Comparison of ENCODE assay signal across 36 mouse cellular contexts in genomic region chr2:90928566-90928965, GRCm38 (mm10). TPM values are rescaled to one million over a fixed set of nuclear protein-coding genes. Genes with fewer than 3 reads are reported as not detected.
"Had no signal": no experiment of that assay in that cellular context is flagged by ENCODE, and none has a peak within 500 bp of the region (broad histone marks: within the 10 kb centered on the region; RNA-seq: fewer than 3 reads in every experiment).

No protein-coding gene starts in this region.

- H3K9me3 ChIP-seq: limb, embryonic 10.5 days; limb, embryonic 12.5 days; limb, embryonic 13.5 days; limb, embryonic 15.5 days; liver, embryonic 12.5 days; liver, embryonic 13.5 days; liver, embryonic 15.5 days; lung, embryonic 15.5 days; megakaryocyte, embryonic 14.5 days; midbrain, embryonic 10.5 days; midbrain, embryonic 12.5 days; midbrain, embryonic 13.5 days; midbrain, embryonic 15.5 days; neural tube, embryonic 12.5 days had no signal

- H3K9ac ChIP-seq: limb, embryonic 12.5 days; limb, embryonic 13.5 days; limb, embryonic 15.5 days; liver, embryonic 12.5 days; liver, embryonic 13.5 days; liver, embryonic 14.5 days; liver, embryonic 15.5 days; liver, postnatal 0 days; lung, embryonic 14.5 days; lung, embryonic 15.5 days; midbrain, embryonic 12.5 days; midbrain, embryonic 13.5 days; midbrain, embryonic 15.5 days; neural tube, embryonic 12.5 days had no signal

- H3K36me3 ChIP-seq: limb, embryonic 10.5 days; limb, embryonic 12.5 days; limb, embryonic 13.5 days; limb, embryonic 15.5 days; liver, embryonic 12.5 days; liver, embryonic 13.5 days; liver, embryonic 15.5 days; lung, embryonic 15.5 days; midbrain, embryonic 10.5 days; midbrain, embryonic 12.5 days; midbrain, embryonic 13.5 days; midbrain, embryonic 15.5 days; neural tube, embryonic 12.5 days had no signal

- H3K27me3 ChIP-seq: limb, embryonic 13.5 days; lung, embryonic 15.5 days; midbrain, embryonic 12.5 days; midbrain, embryonic 13.5 days; midbrain, embryonic 15.5 days; neural tube, embryonic 12.5 days had no signal

- H3K4me1 ChIP-seq: limb, embryonic 10.5 days; limb, embryonic 12.5 days; limb, embryonic 13.5 days; limb, embryonic 15.5 days; liver, embryonic 13.5 days; lung, embryonic 15.5 days; megakaryocyte, embryonic 14.5 days; midbrain, embryonic 10.5 days; midbrain, embryonic 12.5 days; midbrain, embryonic 13.5 days; midbrain, embryonic 15.5 days; neural tube, embryonic 12.5 days had no signal

- ATAC-seq: liver, embryonic 12.5 days; liver, postnatal 0 days; lung, postnatal 0 days; midbrain, embryonic 13.5 days; midbrain, embryonic 15.5 days; midbrain, embryonic 16.5 days had no signal

- DNase-seq: left cerebral cortex, postnatal 4 days; liver; liver, embryonic 13.5 days; liver, postnatal 0 days; lung, adult 18-20 months; lung, adult 2 months; lung, embryonic 14.5 days; lung, postnatal 10 days; lung, postnatal 14 days; lung, postnatal 36 days; lung, postnatal 4 days; midbrain, embryonic 14.5 days had no signal

- H3K4me3 ChIP-seq: left cerebral cortex, adult 2 months; limb, embryonic 10.5 days; limb, embryonic 12.5 days; limb, embryonic 13.5 days; limb, embryonic 15.5 days; liver, embryonic 12.5 days; liver, embryonic 13.5 days; liver, embryonic 15.5 days; lung, embryonic 15.5 days; megakaryocyte, embryonic 14.5 days; midbrain, embryonic 10.5 days; midbrain, embryonic 12.5 days; midbrain, embryonic 13.5 days; midbrain, embryonic 15.5 days; myocyte; neural tube, embryonic 12.5 days had no signal

- H3K27ac ChIP-seq: left cerebral cortex, adult 2 months; limb, embryonic 10.5 days; limb, embryonic 12.5 days; limb, embryonic 13.5 days; limb, embryonic 15.5 days; liver, embryonic 12.5 days; liver, embryonic 13.5 days; liver, embryonic 14.5 days; liver, embryonic 15.5 days; lung, embryonic 15.5 days; macrophage; midbrain, embryonic 10.5 days; midbrain, embryonic 12.5 days; midbrain, embryonic 13.5 days; midbrain, embryonic 15.5 days; neural tube, embryonic 12.5 days had no signal

- H3K4me2 ChIP-seq: limb, embryonic 12.5 days; limb, embryonic 13.5 days; limb, embryonic 15.5 days; liver, embryonic 12.5 days; liver, embryonic 13.5 days; liver, embryonic 15.5 days; lung, embryonic 14.5 days; lung, embryonic 15.5 days; midbrain, embryonic 11.5 days; midbrain, embryonic 12.5 days; midbrain, embryonic 13.5 days; midbrain, embryonic 15.5 days; neural tube, embryonic 12.5 days had no signal

RNA-seq across cellular contexts. Expression of gene C1qtnf4, which starts 42.9 kb away (rescaled TPM):
- total RNA-seq: megakaryocyte progenitor cell, adult 5-6 weeks; megakaryocyte, adult 5-6 weeks; megakaryocyte-erythroid progenitor cell, adult 5-6 weeks; monocyte, adult 5-6 weeks had no signal
- polyA plus RNA-seq: macrophage had no signal
